Mouse (Mus musculus): Measurements from ENCODE around the gene Cyb5d2.

GRCm38 (mm10) chr11:72778957-72779356, 17.0 kb downstream of the Cyb5d2 start:
- TF ChIP-seq CTCF (conservative IDR thresholded peaks at IDR 0.05; ENCODE audit: low read length) (no peak), NANOG (IDR thresholded peaks at IDR 0.05; ENCODE audit: borderline replicate concordance, low read length) (no peak)

Data from E14TG2a.4 (cell line).